Mouse (Mus musculus): Measurements from ENCODE around the gene Tmem117. TPM values are rescaled to one million over a fixed set of nuclear protein-coding genes. Genes with fewer than 3 reads are reported as not detected.

The Tmem117 gene
- polyA plus RNA-seq, 1 experiment from 2014 or later = 4.5 TPM

- no peak for ATAC-seq (replicated peaks)
- Histone ChIP-seq H3K4me1 (no peaks in the 10 kb centered on the region), H3K4me2 (replicated peaks) (no peak overlapping the region), H3K27ac (replicated peaks) (no peak overlapping the region; the same call in 1 of the 2 replicates), H3K4me3 (no peak overlapping the region), H3K36me3 (no peaks in the 10 kb centered on the region), H3K27me3 (no peaks in the 10 kb centered on the region), H3K9ac (replicated peaks) (no peak overlapping the region), H3K9me3 (no peaks in the 10 kb centered on the region)
- 71% methylated on average over 9 of the region's 9 CpGs for WGBS
Measured at GRCm38 (mm10) chr15:94995352-94995751, 366.3 kb downstream of the Tmem117 start.

GRCm38 (mm10) chr15:95005121-95005824, 376.2 kb downstream of the Tmem117 start:
- WGBS = 20% methylated on average over 8 of the region's 8 CpGs
- ATAC-seq (replicated peaks) = peak; percentile 90

GRCm38 (mm10) chr15:95022251-95022650, 393.2 kb downstream of the Tmem117 start:
- no peak for ATAC-seq (replicated peaks)
- H3K36me3 ChIP-seq = no peaks in the 10 kb centered on the region
- H3K27me3 ChIP-seq = no peaks in the 10 kb centered on the region
- no peak overlapping the region for H3K27ac ChIP-seq (replicated peaks)
- no peak overlapping the region for H3K4me3 ChIP-seq
- no peak overlapping the region for H3K4me2 ChIP-seq (replicated peaks)
- H3K4me1 ChIP-seq = no peaks in the 10 kb centered on the region
- H3K9ac ChIP-seq (replicated peaks) = no peak overlapping the region
- no peaks in the 10 kb centered on the region for H3K9me3 ChIP-seq
- 75% methylated on average over 7 of the region's 7 CpGs for WGBS

More at GRCm38 (mm10) chr15:95005121-95005824, 376.2 kb downstream of the Tmem117 start:
- Histone ChIP-seq H3K27me3 (no peaks in the 10 kb centered on the region), H3K4me2 (replicated peaks) (no peak overlapping the region), H3K4me1 (peaks cover 20% of the 10 kb centered on the region), H3K9ac (replicated peaks) (no peak overlapping the region), H3K4me3 (no peak overlapping the region), H3K9me3 (no peaks in the 10 kb centered on the region), H3K36me3 (no peaks in the 10 kb centered on the region), H3K27ac (replicated peaks) (peak overlapping the region; percentile 80)

- Histone ChIP-seq H3K4me3 (no peak overlapping the region), H3K36me3 (no peaks in the 10 kb centered on the region), H3K27me3 (no peaks in the 10 kb centered on the region), H3K27ac (replicated peaks) (no peak overlapping the region), H3K4me1 (peaks cover 11% of the 10 kb centered on the region; the same call in 1 of the 2 replicates), H3K9ac (replicated peaks) (no peak overlapping the region), H3K4me2 (replicated peaks) (no peak overlapping the region), H3K9me3 (no peaks in the 10 kb centered on the region)
- ATAC-seq (replicated peaks) = no peak
- WGBS = 82% methylated on average over 6 of the region's 6 CpGs
Measured at GRCm38 (mm10) chr15:95024401-95024800, 395.4 kb downstream of the Tmem117 start.

- Histone ChIP-seq H3K9me3 (no peaks in the 10 kb centered on the region), H3K4me3 (no peak overlapping the region), H3K9ac (replicated peaks) (no peak overlapping the region), H3K4me1 (peaks cover 16% of the 10 kb centered on the region), H3K27ac (replicated peaks) (peak overlapping the region; percentile 35; the same call in 1 of the 2 replicates), H3K36me3 (no peaks in the 10 kb centered on the region), H3K27me3 (no peaks in the 10 kb centered on the region), H3K4me2 (replicated peaks) (no peak overlapping the region)
- WGBS = 19% methylated on average over 13 of the region's 13 CpGs
- peak; percentile 80 for ATAC-seq (replicated peaks)
Measured at GRCm38 (mm10) chr15:95028862-95029486, 399.9 kb downstream of the Tmem117 start.

GRCm38 (mm10) chr15:95029487-95029875, 400.4 kb downstream of the Tmem117 start:
- H3K27ac ChIP-seq (replicated peaks) = peak overlapping the region; percentile 35; the same call in 1 of the 2 replicates
- no peak overlapping the region for H3K9ac ChIP-seq (replicated peaks)
- no peaks in the 10 kb centered on the region for H3K27me3 ChIP-seq
- peaks cover 16% of the 10 kb centered on the region for H3K4me1 ChIP-seq
- no peaks in the 10 kb centered on the region for H3K36me3 ChIP-seq
- H3K9me3 ChIP-seq = no peaks in the 10 kb centered on the region
- no peak overlapping the region for H3K4me2 ChIP-seq (replicated peaks)
- no peak for ATAC-seq (replicated peaks)
- H3K4me3 ChIP-seq = no peak overlapping the region
- 29% methylated on average over 5 of the region's 5 CpGs for WGBS

- Histone ChIP-seq H3K9me3 (no peaks in the 10 kb centered on the region), H3K4me1 (peaks cover 8% of the 10 kb centered on the region), H3K4me2 (replicated peaks) (no peak overlapping the region), H3K27ac (replicated peaks) (no peak overlapping the region), H3K4me3 (no peak overlapping the region), H3K9ac (replicated peaks) (no peak overlapping the region), H3K27me3 (no peaks in the 10 kb centered on the region), H3K36me3 (no peaks in the 10 kb centered on the region)
- no peak for ATAC-seq (replicated peaks)
- 84% methylated on average over 9 of the region's 9 CpGs for whole genome bisulfite sequencing
Measured at GRCm38 (mm10) chr15:95042437-95042836, 413.4 kb downstream of the Tmem117 start.

- peak; percentile 43; the same call in 1 of the 2 replicates for ATAC-seq (replicated peaks)
- Histone ChIP-seq H3K9ac (replicated peaks) (no peak overlapping the region), H3K36me3 (no peaks in the 10 kb centered on the region), H3K4me1 (peaks cover 8% of the 10 kb centered on the region), H3K4me3 (no peak overlapping the region), H3K4me2 (replicated peaks) (no peak overlapping the region), H3K9me3 (no peaks in the 10 kb centered on the region), H3K27me3 (no peaks in the 10 kb centered on the region), H3K27ac (replicated peaks) (peak overlapping the region; percentile 44)
- 60% methylated on average over 8 of the region's 8 CpGs for WGBS
Measured at GRCm38 (mm10) chr15:95044011-95044410, 415.0 kb downstream of the Tmem117 start.

- H3K4me2 ChIP-seq (replicated peaks) = no peak overlapping the region
- no peak for ATAC-seq (replicated peaks)
- no peak overlapping the region for H3K9ac ChIP-seq (replicated peaks)
- peaks cover 8% of the 10 kb centered on the region for H3K4me1 ChIP-seq
- 95% methylated on average over 2 of the region's 2 CpGs for WGBS
- no peaks in the 10 kb centered on the region for H3K9me3 ChIP-seq
- H3K27ac ChIP-seq (replicated peaks) = no peak overlapping the region
- H3K27me3 ChIP-seq = no peaks in the 10 kb centered on the region
- H3K4me3 ChIP-seq = no peak overlapping the region
- no peaks in the 10 kb centered on the region for H3K36me3 ChIP-seq
Measured at GRCm38 (mm10) chr15:95047486-95047885, 418.5 kb downstream of the Tmem117 start.

- H3K27ac ChIP-seq (replicated peaks) = no peak overlapping the region
- H3K4me2 ChIP-seq (replicated peaks) = no peak overlapping the region
- no peak for ATAC-seq (replicated peaks)
- no peaks in the 10 kb centered on the region for H3K9me3 ChIP-seq
- H3K4me1 ChIP-seq = peaks cover 1% of the 10 kb centered on the region
- H3K4me3 ChIP-seq = no peak overlapping the region
- no peak overlapping the region for H3K9ac ChIP-seq (replicated peaks)
- 60% methylated on average over 6 of the region's 6 CpGs for WGBS
- H3K27me3 ChIP-seq = no peaks in the 10 kb centered on the region
- no peaks in the 10 kb centered on the region for H3K36me3 ChIP-seq
Measured at GRCm38 (mm10) chr15:95049171-95049729, 420.2 kb downstream of the Tmem117 start.

- no peak overlapping the region for H3K27ac ChIP-seq (replicated peaks)
- no peak overlapping the region for H3K4me2 ChIP-seq (replicated peaks)
- H3K4me3 ChIP-seq = no peak overlapping the region
- H3K27me3 ChIP-seq = no peaks in the 10 kb centered on the region
- no peak for ATAC-seq (replicated peaks)
- no peaks in the 10 kb centered on the region for H3K9me3 ChIP-seq
- no peaks in the 10 kb centered on the region for H3K36me3 ChIP-seq
- WGBS = 19% methylated on average over 8 of the region's 8 CpGs
- H3K4me1 ChIP-seq = peaks cover 5% of the 10 kb centered on the region; the same call in 1 of the 2 replicates
- H3K9ac ChIP-seq (replicated peaks) = no peak overlapping the region
Measured at GRCm38 (mm10) chr15:95055081-95055650, 426.1 kb downstream of the Tmem117 start.

- H3K4me3 ChIP-seq = no peak overlapping the region
- ATAC-seq (replicated peaks) = no peak
- no peak overlapping the region for H3K9ac ChIP-seq (replicated peaks)
- no peaks in the 10 kb centered on the region for H3K9me3 ChIP-seq
- H3K27ac ChIP-seq (replicated peaks) = no peak overlapping the region
- 0 out of 2 replicates have a peak, but pooled peaks cover 5% of the 10 kb centered on the region for H3K4me1 ChIP-seq
- no peaks in the 10 kb centered on the region for H3K27me3 ChIP-seq
- 96% methylated on average over 1 of the region's 1 CpGs for WGBS
- H3K36me3 ChIP-seq = no peaks in the 10 kb centered on the region
- no peak overlapping the region for H3K4me2 ChIP-seq (replicated peaks)
Measured at GRCm38 (mm10) chr15:95068023-95068422, 439.0 kb downstream of the Tmem117 start.
